Mouse (Mus musculus): ENCODE measurements around the gene Tfrc. TPM values are rescaled to one million over a fixed set of nuclear protein-coding genes. Genes with fewer than 3 reads are reported as not detected.

Gene Tfrc
- total RNA-seq, 2 experiments from 2014 or later, result 77.4 to 174 TPM

- Histone ChIP-seq H3K27ac (peak overlapping the region; percentile 97), H3K4me3 (peak overlapping the region; percentile 61)
- intact Hi-C loops (cut with DNase I), result no loop called here
- DNase-seq, result peak; percentile 75
- no peak for TF ChIP-seq CTCF (IDR thresholded peaks at IDR 0.05)
Observed at GRCm38 (mm10) chr16:32667552-32667872, 58.8 kb downstream of the Tfrc start.

GRCm38 (mm10) chr16:32668030-32668429, 59.3 kb downstream of the Tfrc start:
- no peak for TF ChIP-seq CTCF (IDR thresholded peaks at IDR 0.05)
- H3K27ac ChIP-seq, result peak overlapping the region; percentile 97
- H3K4me3 ChIP-seq, result peak overlapping the region; percentile 61

GRCm38 (mm10) chr16:32668472-32668871, 59.8 kb downstream of the Tfrc start:
- H3K4me3 ChIP-seq, result peak overlapping the region; percentile 61
- peak overlapping the region; percentile 97 for H3K27ac ChIP-seq
- TF ChIP-seq CTCF (IDR thresholded peaks at IDR 0.05), result peak; percentile 54
- intact Hi-C loops (cut with DNase I), result no loop called here
- DNase-seq, result peak; percentile 65

More at GRCm38 (mm10) chr16:32668030-32668429, 59.3 kb downstream of the Tfrc start:
- intact Hi-C loops (cut with DNase I), result no loop called here
- peak; percentile 55 for DNase-seq

- no peak for DNase-seq
- peak overlapping the region; percentile 24; the same call in 1 of the 2 replicates for H3K4me3 ChIP-seq
- intact Hi-C loops (cut with DNase I), result no loop called here
- no peak for TF ChIP-seq CTCF (IDR thresholded peaks at IDR 0.05)
- H3K27ac ChIP-seq, result peak overlapping the region; percentile 97
Observed at GRCm38 (mm10) chr16:32669243-32669642, 60.5 kb downstream of the Tfrc start.

- H3K4me3 ChIP-seq, result no peak overlapping the region
- DNase-seq, result no peak
- intact Hi-C loops (cut with DNase I), result no loop called here
- no peak for TF ChIP-seq CTCF (IDR thresholded peaks at IDR 0.05)
- peak overlapping the region; percentile 97 for H3K27ac ChIP-seq
Observed at GRCm38 (mm10) chr16:32670354-32671124, 61.8 kb downstream of the Tfrc start.

GRCm38 (mm10) chr16:32671206-32671887, 62.6 kb downstream of the Tfrc start:
- Histone ChIP-seq H3K4me3 (peak overlapping the region; percentile 26; the same call in 1 of the 2 replicates), H3K27ac (peak overlapping the region; percentile 97)
- no peak for TF ChIP-seq CTCF (IDR thresholded peaks at IDR 0.05)
- DNase-seq, result no peak
- intact Hi-C loops (cut with DNase I), result no loop called here

GRCm38 (mm10) chr16:32672250-32672649, 63.5 kb downstream of the Tfrc start:
- peak; percentile 28 for DNase-seq
- intact Hi-C loops (cut with DNase I), result no loop called here
- peak overlapping the region; percentile 59 for H3K4me3 ChIP-seq
- TF ChIP-seq CTCF (IDR thresholded peaks at IDR 0.05), result no peak
- peak overlapping the region; percentile 97 for H3K27ac ChIP-seq

- TF ChIP-seq CTCF (IDR thresholded peaks at IDR 0.05), result no peak
- Histone ChIP-seq H3K27ac (peak overlapping the region; percentile 97), H3K4me3 (peak overlapping the region; percentile 59)
- peak; percentile 78 for DNase-seq
- intact Hi-C loops (cut with DNase I), result no loop called here
Observed at GRCm38 (mm10) chr16:32672861-32673560, 64.3 kb downstream of the Tfrc start.

- Histone ChIP-seq H3K27ac (peak overlapping the region; percentile 97), H3K4me3 (peak overlapping the region; percentile 59)
- no peak for DNase-seq
- intact Hi-C loops (cut with DNase I), result no loop called here
- TF ChIP-seq CTCF (IDR thresholded peaks at IDR 0.05), result no peak
Observed at GRCm38 (mm10) chr16:32674121-32674740, 65.5 kb downstream of the Tfrc start.

GRCm38 (mm10) chr16:32677040-32677700, 68.5 kb downstream of the Tfrc start:
- DNase-seq, result peak; percentile 11
- H3K4me3 ChIP-seq, result no peak overlapping the region
- peak overlapping the region; percentile 48; the same call in 1 of the 2 replicates for H3K27ac ChIP-seq
- intact Hi-C loops (cut with DNase I), result no loop called here
- no peak for TF ChIP-seq CTCF (IDR thresholded peaks at IDR 0.05)

- peak; percentile 14 for DNase-seq
Observed at GRCm38 (mm10) chr16:32677903-32678302, 69.2 kb downstream of the Tfrc start.

GRCm38 (mm10) chr16:32678812-32679211, 70.1 kb downstream of the Tfrc start:
- intact Hi-C loops (cut with DNase I), result no loop called here
- Histone ChIP-seq H3K4me3 (no peak overlapping the region), H3K27ac (no peak overlapping the region; the same call in 1 of the 2 replicates)
- no peak for TF ChIP-seq CTCF (IDR thresholded peaks at IDR 0.05)
- DNase-seq, result peak; percentile 15

More at GRCm38 (mm10) chr16:32677903-32678302, 69.2 kb downstream of the Tfrc start:
- peak overlapping the region; percentile 24; the same call in 1 of the 2 replicates for H3K27ac ChIP-seq
- intact Hi-C loops (cut with DNase I), result no loop called here
- H3K4me3 ChIP-seq, result no peak overlapping the region
- no peak for TF ChIP-seq CTCF (IDR thresholded peaks at IDR 0.05)

Data from gastrocnemius, adult 2 months (tissue).